Mouse (Mus musculus): Measurements from ENCODE around the gene Avil.

Gene Avil

GRCm38 (mm10) chr10:127000529-127000928 lies at the start of gene Avil:
Gene Avil, plus strand, starts transcription at chr10:127000709.
- no peak for DNase-seq (ENCODE audit: low spot score)

DNA sequence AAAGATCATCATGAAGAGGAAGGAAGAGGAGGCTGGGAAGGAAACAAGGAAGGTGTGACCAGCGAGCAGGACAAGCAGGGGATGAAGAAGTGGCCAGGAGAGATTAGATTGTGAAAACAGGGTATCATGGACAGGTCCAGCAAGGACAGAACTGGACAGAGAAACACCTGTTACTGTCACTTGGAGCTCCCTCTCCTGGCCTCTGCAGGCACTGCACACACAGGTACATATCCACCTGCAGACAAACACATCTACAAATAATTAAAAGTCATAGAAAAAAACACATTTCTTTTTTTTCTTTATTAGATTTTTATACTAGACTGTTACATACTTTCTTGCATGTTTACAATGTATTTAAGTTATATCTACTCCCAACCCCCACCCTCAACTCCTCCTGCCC lies 48.1 kb upstream of the Avil start:
- no peak for DNase-seq (ENCODE audit: low spot score)

- DNase-seq (ENCODE audit: low spot score) = no peak
Measured at GRCm38 (mm10) chr10:126953029-126953471, 47.5 kb upstream of the Avil start.

DNA sequence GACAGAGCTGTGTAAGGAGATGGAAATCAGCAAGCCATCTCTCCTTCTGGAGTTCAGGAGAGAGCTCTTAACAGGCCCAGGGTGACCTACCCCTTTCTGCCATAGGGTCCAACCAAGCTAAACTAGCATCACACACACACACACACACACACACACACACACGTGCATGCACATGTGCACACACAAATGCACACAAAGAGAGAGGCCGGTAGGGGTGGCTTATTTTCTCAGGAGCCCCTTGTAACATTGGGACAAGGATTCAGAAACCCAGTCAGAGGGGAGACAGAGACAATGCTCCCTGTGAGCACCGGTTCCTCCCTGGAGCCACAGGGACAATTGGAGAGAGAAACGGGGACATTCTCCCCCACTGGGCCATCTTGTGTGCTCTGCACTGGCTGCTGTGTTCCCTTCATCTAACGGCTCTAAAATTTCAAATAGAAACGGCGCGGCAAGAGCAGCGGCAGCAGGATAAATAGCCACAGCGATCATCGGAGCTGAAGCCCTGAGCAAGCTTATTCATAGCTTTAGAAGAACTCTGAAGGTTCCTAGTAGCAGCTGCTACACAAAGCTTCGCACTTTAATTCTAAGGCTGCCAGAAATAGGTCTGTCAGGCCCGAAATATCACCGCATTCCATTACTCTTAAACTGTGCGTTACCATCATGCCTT lies 43.7 kb upstream of the Avil start:
- DNase-seq (ENCODE audit: low spot score) = no peak

DNA sequence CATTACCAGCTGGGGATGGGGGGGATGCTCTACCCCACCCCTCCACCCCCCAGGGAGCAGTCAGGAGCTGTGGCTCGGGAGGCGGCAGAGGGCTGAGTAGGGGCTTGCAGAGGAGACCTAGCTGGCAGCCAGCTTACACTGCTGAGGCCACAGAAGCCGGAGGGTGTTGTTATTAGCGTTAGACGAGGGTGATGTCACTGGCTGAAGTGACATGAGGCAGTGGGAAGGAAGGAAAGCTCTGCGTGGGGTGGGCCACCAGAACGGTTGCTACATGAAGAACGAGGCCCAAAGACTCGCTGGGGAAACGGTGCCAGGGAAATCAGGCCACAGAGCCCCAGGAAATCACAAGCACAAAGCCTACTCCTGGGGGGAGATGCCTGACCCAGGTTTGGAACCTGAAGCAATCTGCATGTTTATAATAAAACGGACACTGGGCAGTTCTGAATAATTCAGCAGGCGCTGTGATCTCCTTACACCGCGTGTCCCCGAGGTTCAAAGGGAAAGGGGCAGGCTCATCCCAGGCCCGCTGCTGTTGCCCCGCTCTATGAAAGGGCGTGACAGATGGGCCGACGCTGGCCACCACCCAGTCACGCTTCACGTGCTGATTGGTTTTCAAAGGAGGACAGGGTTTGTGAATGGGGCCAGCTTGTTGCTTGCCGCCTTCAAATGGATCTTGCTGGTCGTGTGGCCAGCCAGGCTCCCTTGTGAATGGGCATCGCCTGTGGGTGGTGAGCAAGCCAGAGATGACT lies 43.0 kb upstream of the Avil start:
- DNase-seq (ENCODE audit: low spot score) = peak; percentile 45

- DNase-seq (ENCODE audit: low spot score) = no peak
Measured at GRCm38 (mm10) chr10:126960496-126960895, 40.0 kb upstream of the Avil start.

- DNase-seq (ENCODE audit: low spot score) = no peak
Measured at GRCm38 (mm10) chr10:126961757-126962156, 38.8 kb upstream of the Avil start.

DNA sequence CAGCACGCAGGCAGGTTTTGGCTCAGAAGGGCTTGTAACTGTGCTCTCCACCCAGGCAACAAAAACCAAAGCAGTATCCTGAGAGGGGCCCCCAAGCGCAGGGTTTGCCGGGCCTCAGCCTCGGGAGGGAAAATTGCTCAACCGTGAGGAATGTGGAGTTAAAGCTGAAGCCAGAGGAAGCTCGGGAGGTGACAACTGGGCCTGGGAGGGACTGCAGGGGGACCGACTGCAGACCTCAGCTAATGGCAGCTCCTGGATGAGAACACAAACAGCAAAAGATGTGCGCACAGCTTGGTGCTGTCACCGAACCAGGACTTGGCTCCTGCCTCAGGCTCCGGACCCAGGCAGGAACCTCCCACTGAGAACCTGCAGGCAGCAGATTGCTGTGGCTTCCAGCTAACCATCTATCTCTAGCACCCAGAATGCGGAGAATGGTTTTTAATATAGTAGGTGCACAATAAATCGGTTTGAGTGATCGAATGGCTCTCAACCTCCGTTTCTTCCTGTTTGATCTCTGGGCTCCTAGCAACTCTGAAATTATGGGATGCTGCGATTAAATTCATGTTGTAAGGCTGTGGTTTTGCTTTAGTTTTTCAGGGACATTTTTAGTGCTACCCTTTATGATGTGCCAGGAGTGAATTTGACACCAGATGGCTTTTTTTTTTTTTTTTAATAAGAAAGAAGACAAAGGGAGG lies 38.1 kb upstream of the Avil start:
- peak; percentile 36 for DNase-seq (ENCODE audit: low spot score)

DNA sequence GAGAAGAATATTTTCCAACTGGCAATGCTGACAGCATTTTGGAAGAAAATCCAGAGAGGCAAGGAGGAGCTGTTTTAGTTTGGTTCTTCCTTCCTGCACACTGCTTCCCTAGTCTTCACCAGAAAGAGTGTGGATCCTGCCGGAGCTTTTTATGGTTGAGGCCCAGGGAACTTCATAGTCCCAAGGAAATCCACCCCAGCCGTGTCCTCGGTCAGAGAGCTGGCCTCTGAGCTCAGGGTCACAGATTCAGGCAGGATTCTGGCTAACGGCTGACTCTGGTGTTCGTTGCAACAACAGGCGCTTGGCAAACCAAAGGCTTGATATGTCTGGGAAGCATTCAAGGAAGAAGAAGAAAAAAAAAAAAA lies 37.6 kb upstream of the Avil start:
- peak; percentile 44 for DNase-seq (ENCODE audit: low spot score)

- DNase-seq (ENCODE audit: low spot score) = no peak
Measured at GRCm38 (mm10) chr10:126963821-126964220, 36.7 kb upstream of the Avil start.

GRCm38 (mm10) chr10:126971363-126972050 lies 29.0 kb upstream of the Avil start:
- DNase-seq (ENCODE audit: low spot score) = no peak

GRCm38 (mm10) chr10:126972051-126972725 lies 28.3 kb upstream of the Avil start:
- peak; percentile 61 for DNase-seq (ENCODE audit: low spot score)

DNA sequence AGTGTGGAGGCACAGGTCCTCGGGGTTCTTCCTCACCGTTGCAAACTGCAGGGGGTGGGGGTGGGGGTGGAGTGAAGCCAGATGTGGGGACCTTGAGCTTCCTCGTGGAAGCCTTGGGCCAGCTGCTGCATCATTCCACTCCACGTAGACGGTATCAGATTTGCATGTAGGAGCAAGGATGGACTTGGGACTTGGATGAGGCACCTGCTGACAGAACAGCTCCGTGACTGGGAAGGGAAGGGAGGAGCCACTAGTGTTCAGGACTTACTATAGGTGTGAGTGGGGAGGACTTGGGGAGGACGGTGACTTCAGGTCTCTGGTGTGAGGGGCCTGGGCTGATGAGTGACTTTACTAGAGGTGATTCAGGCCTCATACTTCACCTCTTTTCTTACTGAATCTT lies 27.5 kb upstream of the Avil start:
- DNase-seq (ENCODE audit: low spot score) = no peak

DNA sequence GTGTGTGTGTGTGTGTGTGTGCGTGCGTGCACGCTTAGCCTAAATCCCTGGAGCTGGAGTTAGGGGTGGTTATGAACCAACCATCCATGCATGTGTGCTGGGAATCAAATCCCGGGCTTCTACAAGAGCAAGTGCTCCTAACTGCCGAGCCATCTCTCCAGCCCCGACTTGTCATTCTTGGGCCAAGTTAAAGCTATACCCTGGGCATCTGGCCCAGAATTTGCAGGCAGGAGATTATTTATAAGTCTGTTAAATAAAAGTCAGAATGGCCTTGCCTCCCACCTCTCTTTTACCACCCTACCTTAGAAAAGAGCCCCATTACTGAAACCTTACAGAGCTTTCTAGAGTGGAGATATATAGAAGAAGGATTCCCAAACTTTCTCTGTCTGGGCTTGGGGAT lies 24.8 kb upstream of the Avil start:
- DNase-seq (ENCODE audit: low spot score) = no peak

- no peak for DNase-seq (ENCODE audit: low spot score)
Measured at GRCm38 (mm10) chr10:126977076-126977475, 23.4 kb upstream of the Avil start.

DNA sequence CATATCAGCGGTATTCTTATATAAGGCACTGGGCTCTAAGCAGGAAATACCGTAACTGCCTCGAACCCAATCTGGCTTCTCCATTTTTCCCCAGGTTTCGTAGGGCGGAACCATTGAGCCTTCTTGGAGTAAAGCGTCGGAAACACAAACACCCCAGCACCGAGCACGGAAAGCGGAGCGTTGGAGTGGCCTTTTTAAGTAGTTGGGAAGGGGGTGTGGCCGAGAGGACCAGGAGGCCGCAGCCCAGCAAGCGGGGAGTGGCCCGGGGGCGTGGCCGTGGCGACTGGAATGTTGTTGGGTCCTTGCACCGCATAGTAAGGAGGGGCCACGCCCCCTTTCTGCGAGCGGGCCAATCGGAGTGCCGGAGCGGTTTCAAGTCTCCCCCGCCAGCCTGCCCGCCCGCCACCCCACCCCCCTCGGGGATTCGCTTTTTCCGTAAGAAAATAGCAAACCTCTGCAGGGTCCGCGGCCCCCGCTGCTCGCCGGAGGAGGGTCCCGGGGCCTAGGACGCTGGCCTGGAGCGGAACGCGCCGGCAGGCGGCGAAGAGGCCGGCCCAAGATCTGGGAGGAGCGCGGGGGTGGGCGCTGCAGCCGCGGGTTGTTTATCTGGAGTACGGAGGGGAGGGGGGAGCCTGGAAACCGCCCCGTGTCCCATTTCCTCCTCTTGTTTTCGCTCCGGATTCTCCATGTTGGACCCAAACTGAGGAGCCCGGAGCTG lies 22.1 kb upstream of the Avil start, which contains the start of gene Ctdsp2:
Gene Ctdsp2, plus strand, starts transcription at position 441 of the 718 bp plus-strand sequence.
- peak; percentile 100 for DNase-seq (ENCODE audit: low spot score)

- DNase-seq (ENCODE audit: low spot score) = no peak
Measured at GRCm38 (mm10) chr10:126979121-126979635, 21.3 kb upstream of the Avil start.

GRCm38 (mm10) chr10:126979636-126980151 lies 20.8 kb upstream of the Avil start:
- no peak for DNase-seq (ENCODE audit: low spot score)

- DNase-seq (ENCODE audit: low spot score) = no peak
Measured at GRCm38 (mm10) chr10:126980221-126980932, 20.1 kb upstream of the Avil start.
